Mouse (Mus musculus): ENCODE results near the gene Clcnkb.

Clcnkb gene

GRCm38 (mm10) chr4:141404518-141405313 is 11.1 kb downstream of the Clcnkb start:
- peak; percentile 65 for DNase-seq (ENCODE audit: low read depth, low spot score)

- no peak for DNase-seq (ENCODE audit: low read depth, low spot score)
Observed at GRCm38 (mm10) chr4:141400171-141400570, 15.6 kb downstream of the Clcnkb start.

GRCm38 (mm10) chr4:141398545-141398944 is 17.3 kb downstream of the Clcnkb start, which contains the start of gene Clcnka:
Gene Clcnka, minus strand, starts transcription at chr4:141398724.
- DNase-seq (ENCODE audit: low read depth, low spot score), result no peak

- no peak for DNase-seq (ENCODE audit: low read depth, low spot score)
Observed at GRCm38 (mm10) chr4:141397861-141398260, 18.0 kb downstream of the Clcnkb start.

GRCm38 (mm10) chr4:141394751-141395150 is 21.1 kb downstream of the Clcnkb start:
- DNase-seq (ENCODE audit: low read depth, low spot score), result no peak

- no peak for DNase-seq (ENCODE audit: low read depth, low spot score)
Observed at GRCm38 (mm10) chr4:141391293-141391692, 24.5 kb downstream of the Clcnkb start.

GRCm38 (mm10) chr4:141389366-141390150 is 26.3 kb downstream of the Clcnkb start:
- DNase-seq (ENCODE audit: low read depth, low spot score), result no peak

- DNase-seq (ENCODE audit: low read depth, low spot score), result no peak
Observed at GRCm38 (mm10) chr4:141387933-141388332, 27.9 kb downstream of the Clcnkb start.

- DNase-seq (ENCODE audit: low read depth, low spot score), result peak; percentile 63
Observed at GRCm38 (mm10) chr4:141387093-141387784, 28.6 kb downstream of the Clcnkb start.

- DNase-seq (ENCODE audit: low read depth, low spot score), result no peak
Observed at GRCm38 (mm10) chr4:141386150-141386549, 29.7 kb downstream of the Clcnkb start.

- DNase-seq (ENCODE audit: low read depth, low spot score), result peak; percentile 57
Observed at GRCm38 (mm10) chr4:141385275-141385674, 30.5 kb downstream of the Clcnkb start.

GRCm38 (mm10) chr4:141382406-141382805 is 33.4 kb downstream of the Clcnkb start:
- no peak for DNase-seq (ENCODE audit: low read depth, low spot score)

- no peak for DNase-seq (ENCODE audit: low read depth, low spot score)
Observed at GRCm38 (mm10) chr4:141379674-141380073, 36.1 kb downstream of the Clcnkb start.

GRCm38 (mm10) chr4:141372426-141372825 is 43.4 kb downstream of the Clcnkb start:
- no peak for DNase-seq (ENCODE audit: low read depth, low spot score)

- no peak for DNase-seq (ENCODE audit: low read depth, low spot score)
Observed at GRCm38 (mm10) chr4:141367997-141368791, 47.6 kb downstream of the Clcnkb start, which contains the start of gene Fam131c. Gene Fam131c, plus strand, starts transcription at chr4:141368220.

GRCm38 (mm10) chr4:141365876-141366275 is 49.9 kb downstream of the Clcnkb start:
- no peak for DNase-seq (ENCODE audit: low read depth, low spot score)

GRCm38 (mm10) chr4:141365126-141365525 is 50.7 kb downstream of the Clcnkb start:
- DNase-seq (ENCODE audit: low read depth, low spot score), result no peak

- peak; percentile 67 for DNase-seq (ENCODE audit: low read depth, low spot score)
Observed at GRCm38 (mm10) chr4:141362937-141363548, 52.8 kb downstream of the Clcnkb start.

- peak; percentile 32 for DNase-seq (ENCODE audit: low read depth, low spot score)
Observed at GRCm38 (mm10) chr4:141360846-141361245, 55.0 kb downstream of the Clcnkb start.

- no peak for DNase-seq (ENCODE audit: low read depth, low spot score)
Observed at GRCm38 (mm10) chr4:141359222-141359621, 56.6 kb downstream of the Clcnkb start.

GRCm38 (mm10) chr4:141357811-141358210 is 58.0 kb downstream of the Clcnkb start:
- DNase-seq (ENCODE audit: low read depth, low spot score), result no peak

All from embryo, embryonic 11.5 days (tissue).